Mouse (Mus musculus): ENCODE data around the gene Clca1.

DNA sequence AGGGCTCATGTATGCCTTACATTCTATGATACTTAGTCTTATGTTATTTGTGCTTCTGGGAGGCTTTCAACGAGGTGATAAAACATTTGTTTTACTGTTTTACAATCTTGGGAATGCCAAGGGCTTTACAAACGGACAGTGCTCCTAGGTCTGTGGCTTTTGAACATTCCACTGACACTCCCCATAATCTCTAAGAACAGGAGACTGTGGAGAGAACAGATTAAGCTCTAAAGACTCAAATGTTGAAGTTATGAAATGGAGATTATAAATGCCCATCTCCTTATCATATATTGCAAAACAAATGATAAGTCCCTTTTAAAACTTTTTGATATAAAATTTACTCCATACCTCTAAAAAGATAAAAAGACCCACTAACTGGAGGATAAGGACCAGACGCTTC lies 6.2 kb upstream of the Clca1 start:
- TF ChIP-seq NANOG (IDR thresholded peaks at IDR 0.05; ENCODE audit: borderline replicate concordance, low read length) (no peak), CTCF (conservative IDR thresholded peaks at IDR 0.05; ENCODE audit: low read length) (no peak)

Measured in E14TG2a.4 (cell line).